Comparison of ENCODE assay signal across 13 mouse cellular contexts in the genomic region with DNA sequence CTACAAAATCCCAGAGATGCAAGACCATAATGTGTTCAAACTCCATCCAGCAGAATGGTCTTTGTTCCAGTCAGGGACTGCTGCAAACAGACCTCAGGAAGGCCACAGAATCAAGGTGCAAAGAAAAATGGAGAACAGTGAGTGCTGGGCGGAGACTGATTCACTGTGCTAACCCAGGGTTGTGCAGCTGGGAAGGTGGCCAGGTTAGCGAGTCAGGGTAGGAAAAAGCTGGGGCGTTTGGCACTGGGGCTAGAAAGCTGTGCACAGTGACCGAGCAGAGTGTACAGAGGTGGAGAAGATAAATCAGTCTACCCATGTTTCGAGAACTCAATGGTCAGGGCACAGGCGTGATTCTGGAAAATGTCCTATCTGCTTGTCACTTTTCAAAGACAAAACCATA.
"Had no signal": no experiment of that assay in that cellular context is flagged by ENCODE, and none has a peak within 500 bp of the region (broad histone marks: within the 10 kb centered on the region; RNA-seq: fewer than 3 reads in every experiment).

No protein-coding gene starts in this region.

- H3K27ac ChIP-seq: layer of hippocampus, adult 2 months; limb, embryonic 12.5 days; liver, embryonic 13.5 days; lung, embryonic 15.5 days; macrophage; midbrain, embryonic 12.5 days; stomach, postnatal 0 days had no signal

- H3K4me3 ChIP-seq: layer of hippocampus, adult 2 months; limb, embryonic 12.5 days; liver, embryonic 13.5 days; lung, embryonic 15.5 days; megakaryocyte, embryonic 14.5 days; midbrain, embryonic 12.5 days had no signal

- H3K27me3 ChIP-seq: limb, embryonic 12.5 days; liver, embryonic 13.5 days; megakaryocyte, embryonic 14.5 days; midbrain, embryonic 12.5 days had no signal

- H3K36me3 ChIP-seq: limb, embryonic 12.5 days; liver, embryonic 13.5 days; lung, embryonic 15.5 days; midbrain, embryonic 12.5 days had no signal

- H3K4me1 ChIP-seq: liver, embryonic 13.5 days; lung, embryonic 15.5 days; megakaryocyte, embryonic 14.5 days had no signal

- H3K4me2 ChIP-seq: limb, embryonic 12.5 days; liver, embryonic 13.5 days; lung, embryonic 15.5 days; midbrain, embryonic 12.5 days had no signal

- ATAC-seq: liver, postnatal 0 days had no signal

- H3K9me3 ChIP-seq: limb, embryonic 12.5 days; liver, embryonic 13.5 days; lung, embryonic 15.5 days; midbrain, embryonic 12.5 days had no signal

- DNase-seq: kidney, postnatal 4 days; liver; liver, embryonic 13.5 days; liver, postnatal 0 days; lung, postnatal 14 days; thymus, postnatal 4 days had no signal

- H3K9ac ChIP-seq: limb, embryonic 12.5 days; liver, embryonic 13.5 days; liver, postnatal 0 days; lung, embryonic 15.5 days; midbrain, embryonic 12.5 days had no signal
